Mouse (Mus musculus): Measurements from ENCODE around the gene Mecom. TPM values are rescaled to one million over a fixed set of nuclear protein-coding genes. Genes with fewer than 3 reads are reported as not detected.

Gene Mecom
- total and polyA plus RNA-seq, 2 experiments from 2014 or later = 2.6 to 5.1 TPM

GRCm38 (mm10) chr3:30080827-30081226, 467.0 kb downstream of the Mecom start:
- Histone ChIP-seq H3K9ac (replicated peaks; ENCODE audit: low read length, poor library complexity, severe bottlenecking) (no peak overlapping the region), H3K4me2 (ENCODE audit: low read depth, low read length, poor library complexity, severe bottlenecking) (no peak overlapping the region), H3K4me1 (ENCODE audit: insufficient read depth, low read length) (no peaks in the 10 kb centered on the region), H3K36me3 (ENCODE audit: insufficient read depth, low read length) (no peaks in the 10 kb centered on the region), H3K27ac (ENCODE audit: low read depth, low read length) (no peak overlapping the region), H3K4me3 (ENCODE audit: low read depth, low read length) (no peak overlapping the region), H3K9me3 (ENCODE audit: low read length) (no peaks in the 10 kb centered on the region), H3K27me3 (ENCODE audit: insufficient read depth, low read length) (no peaks in the 10 kb centered on the region)
- ATAC-seq (ENCODE audit: low FRiP score) (no peak), DNase-seq (ENCODE audit: low spot score) (peak; percentile 34)
- 74% methylated on average over 7 of the region's 7 CpGs for WGBS
- TF ChIP-seq CTCF (IDR thresholded peaks at IDR 0.05) = no peak

- no peak overlapping the region for H3K4me3 ChIP-seq (ENCODE audit: low read depth, low read length)
- no peaks in the 10 kb centered on the region for H3K27me3 ChIP-seq (ENCODE audit: insufficient read depth, low read length)
- 95% methylated on average over 7 of the region's 7 CpGs for WGBS
- no peak for TF ChIP-seq CTCF (IDR thresholded peaks at IDR 0.05)
- no peak overlapping the region for H3K27ac ChIP-seq (ENCODE audit: low read depth, low read length)
- no peaks in the 10 kb centered on the region for H3K36me3 ChIP-seq (ENCODE audit: insufficient read depth, low read length)
- DNase-seq (ENCODE audit: low spot score) (no peak), ATAC-seq (ENCODE audit: low FRiP score) (no peak)
- H3K9me3 ChIP-seq (ENCODE audit: low read length) = no peaks in the 10 kb centered on the region
- H3K4me1 ChIP-seq (ENCODE audit: insufficient read depth, low read length) = no peaks in the 10 kb centered on the region
- H3K4me2 ChIP-seq (ENCODE audit: low read depth, low read length, poor library complexity, severe bottlenecking) = no peak overlapping the region
- H3K9ac ChIP-seq (replicated peaks; ENCODE audit: low read length, poor library complexity, severe bottlenecking) = no peak overlapping the region
Observed at GRCm38 (mm10) chr3:30076522-30076921, 471.3 kb downstream of the Mecom start.

- Histone ChIP-seq H3K27ac (ENCODE audit: low read depth, low read length) (no peak overlapping the region), H3K27me3 (ENCODE audit: insufficient read depth, low read length) (no peaks in the 10 kb centered on the region), H3K4me2 (ENCODE audit: low read depth, low read length, poor library complexity, severe bottlenecking) (no peak overlapping the region), H3K9me3 (ENCODE audit: low read length) (no peaks in the 10 kb centered on the region), H3K4me3 (ENCODE audit: low read depth, low read length) (no peak overlapping the region), H3K36me3 (ENCODE audit: insufficient read depth, low read length) (no peaks in the 10 kb centered on the region), H3K4me1 (ENCODE audit: insufficient read depth, low read length) (no peaks in the 10 kb centered on the region), H3K9ac (replicated peaks; ENCODE audit: low read length, poor library complexity, severe bottlenecking) (no peak overlapping the region)
- TF ChIP-seq CTCF (IDR thresholded peaks at IDR 0.05) = no peak
- ATAC-seq (ENCODE audit: low FRiP score) = no peak
- DNase-seq (ENCODE audit: low spot score) = no peak
Observed at GRCm38 (mm10) chr3:30071271-30071670, 476.5 kb downstream of the Mecom start.

- Histone ChIP-seq H3K9me3 (ENCODE audit: low read length) (no peaks in the 10 kb centered on the region), H3K9ac (replicated peaks; ENCODE audit: low read length, poor library complexity, severe bottlenecking) (no peak overlapping the region), H3K4me2 (ENCODE audit: low read depth, low read length, poor library complexity, severe bottlenecking) (no peak overlapping the region), H3K27ac (ENCODE audit: low read depth, low read length) (no peak overlapping the region), H3K36me3 (ENCODE audit: insufficient read depth, low read length) (no peaks in the 10 kb centered on the region), H3K4me3 (ENCODE audit: low read depth, low read length) (no peak overlapping the region), H3K4me1 (ENCODE audit: insufficient read depth, low read length) (no peaks in the 10 kb centered on the region), H3K27me3 (ENCODE audit: insufficient read depth, low read length) (no peaks in the 10 kb centered on the region)
- no peak for DNase-seq (ENCODE audit: low spot score)
- TF ChIP-seq CTCF (IDR thresholded peaks at IDR 0.05) = no peak
- ATAC-seq (ENCODE audit: low FRiP score) = no peak
- 73% methylated on average over 7 of the region's 7 CpGs for WGBS
Observed at GRCm38 (mm10) chr3:30066519-30066918, 481.3 kb downstream of the Mecom start.

- no peak overlapping the region for H3K4me2 ChIP-seq (ENCODE audit: low read depth, low read length, poor library complexity, severe bottlenecking)
- H3K4me3 ChIP-seq (ENCODE audit: low read depth, low read length) = no peak overlapping the region
- no peaks in the 10 kb centered on the region for H3K27me3 ChIP-seq (ENCODE audit: insufficient read depth, low read length)
- 98% methylated on average over 7 of the region's 7 CpGs for WGBS
- no peak for DNase-seq (ENCODE audit: low spot score)
- H3K4me1 ChIP-seq (ENCODE audit: insufficient read depth, low read length) = no peaks in the 10 kb centered on the region
- ATAC-seq (ENCODE audit: low FRiP score) = no peak
- H3K27ac ChIP-seq (ENCODE audit: low read depth, low read length) = no peak overlapping the region
- no peak overlapping the region for H3K9ac ChIP-seq (replicated peaks; ENCODE audit: low read length, poor library complexity, severe bottlenecking)
- no peaks in the 10 kb centered on the region for H3K36me3 ChIP-seq (ENCODE audit: insufficient read depth, low read length)
- TF ChIP-seq CTCF (IDR thresholded peaks at IDR 0.05) = no peak
- H3K9me3 ChIP-seq (ENCODE audit: low read length) = no peaks in the 10 kb centered on the region
Observed at GRCm38 (mm10) chr3:30060058-30060457, 487.8 kb downstream of the Mecom start.

- H3K9ac ChIP-seq (replicated peaks; ENCODE audit: low read length, poor library complexity, severe bottlenecking) = no peak overlapping the region
- no peaks in the 10 kb centered on the region for H3K9me3 ChIP-seq (ENCODE audit: low read length)
- no peak overlapping the region for H3K27ac ChIP-seq (ENCODE audit: low read depth, low read length)
- no peak overlapping the region for H3K4me3 ChIP-seq (ENCODE audit: low read depth, low read length)
- no peaks in the 10 kb centered on the region for H3K4me1 ChIP-seq (ENCODE audit: insufficient read depth, low read length)
- ATAC-seq (ENCODE audit: low FRiP score) (no peak), DNase-seq (ENCODE audit: low spot score) (no peak)
- H3K27me3 ChIP-seq (ENCODE audit: insufficient read depth, low read length) = no peaks in the 10 kb centered on the region
- H3K4me2 ChIP-seq (ENCODE audit: low read depth, low read length, poor library complexity, severe bottlenecking) = no peak overlapping the region
- WGBS = 88% methylated on average over 4 of the region's 4 CpGs
- H3K36me3 ChIP-seq (ENCODE audit: insufficient read depth, low read length) = no peaks in the 10 kb centered on the region
- TF ChIP-seq CTCF (IDR thresholded peaks at IDR 0.05) = no peak
Observed at GRCm38 (mm10) chr3:30059615-30060014, 488.2 kb downstream of the Mecom start.

Data from midbrain, postnatal 0 days (tissue).